Mouse (Mus musculus) natural killer cell, adult 2 months (primary cell): Measurements from ENCODE around the gene Gm7792.
"Not testable (repeated sequence)": the region's sequence is repeated elsewhere in the genome, so short reads cannot be mapped to it uniquely, and the experiment has no call there.

ENCODE experiments used
- DNase-seq, 2 experiments: peaks; one replicate each; pipeline ENCODE4 v3.0.0; 2022; ENCODE audit warnings: low spot score in 2 of 2

Gm7792 gene

GRCm38 (mm10) chr5:93843476-93843875 is at the start of gene Gm7792:
Gene Gm7792, plus strand, starts transcription at chr5:93843776.
- not testable (repeated sequence) for DNase-seq
